Mouse (Mus musculus) forebrain, embryonic 11.5 days (tissue): ENCODE measurements around the gene Rnf212b. TPM values are rescaled to one million over a fixed set of nuclear protein-coding genes. Genes with fewer than 3 reads are reported as not detected.
"Not testable (repeated sequence)": the region's sequence is repeated elsewhere in the genome, so short reads cannot be mapped to it uniquely, and the experiment has no call there.

ENCODE experiments used
- ATAC-seq: fragments of 200-750 bp; cut with Nextera tagmentation; replicated peaks from 2 replicates; pipeline ENCODE4 v1.8.0; 2017; ENCODE audit warnings: moderate TSS enrichment; ENCODE audit not compliant: low FRiP score
- DNase-seq: peaks from one replicate; pipeline ENCODE4 v3.0.0-alpha.2; 2017; ENCODE audit warnings: low spot score
- H3K27ac ChIP-seq: fragments of 300-500 bp; sonication (generic); 2 replicates; pipeline ENCODE4 v1.5.1; 2014; ENCODE audit warnings: low read depth, low read length
- H3K27me3 ChIP-seq: fragments of 300-500 bp; sonication (generic); 2 replicates; pipeline ENCODE4 v1.6.1; 2014; ENCODE audit warnings: mild to moderate bottlenecking, low read length, mixed read lengths; ENCODE audit not compliant: control insufficient read depth, insufficient read depth
- H3K36me3 ChIP-seq: fragments of 300-500 bp; sonication (generic); 2 replicates; pipeline ENCODE4 v1.6.1; 2014; ENCODE audit warnings: mild to moderate bottlenecking, low read length, moderate library complexity, mixed read lengths; ENCODE audit not compliant: control insufficient read depth, insufficient read depth
- H3K4me1 ChIP-seq: fragments of 300-500 bp; sonication (generic); replicated peaks from 2 replicates; pipeline ENCODE4 v1.6.1; 2014; ENCODE audit warnings: low read length, mixed read lengths; ENCODE audit not compliant: control insufficient read depth, insufficient read depth
- H3K4me2 ChIP-seq: fragments of 300-500 bp; sonication (generic); 2 replicates; pipeline ENCODE4 v1.6.1; 2014; ENCODE audit warnings: low read depth, mild to moderate bottlenecking, low read length, moderate library complexity, mixed read lengths; ENCODE audit not compliant: severe bottlenecking
- H3K4me3 ChIP-seq: fragments of 300-500 bp; sonication (generic); 2 replicates; pipeline ENCODE4 v1.5.1; 2014; ENCODE audit warnings: low read depth, low read length
- H3K9ac ChIP-seq: fragments of 300-500 bp; sonication (generic); 2 replicates; pipeline ENCODE4 v1.6.1; 2014; ENCODE audit warnings: low read length
- H3K9me3 ChIP-seq: fragments of 300-500 bp; sonication (generic); 2 replicates; pipeline ENCODE4 v1.6.1; 2016; ENCODE audit warnings: low read length, mixed read lengths; ENCODE audit not compliant: control insufficient read depth
- WGBS: fragments of 180-500 bp; shearing (Covaris S2); extraction: QIAGEN DNeasy Blood & Tissue Kit; methylation state at CpG from one replicate; pipeline ENCODE4 v1.1.7; 2014; 5-methylcytosine and 5-hydroxymethylcytosine counted together
- polyA plus RNA-seq: library from polyadenylated mRNA; unstranded; fragments of >200 nt; fragmentation: Nextera tagmentation; extraction: Ambion mirVana; gene quantifications from 2 replicates; pipeline ENCODE4 v1.2.1, GENCODE M21; 2014

Rnf212b gene
- polyA plus RNA-seq, result not detected in 2 replicates

DNA sequence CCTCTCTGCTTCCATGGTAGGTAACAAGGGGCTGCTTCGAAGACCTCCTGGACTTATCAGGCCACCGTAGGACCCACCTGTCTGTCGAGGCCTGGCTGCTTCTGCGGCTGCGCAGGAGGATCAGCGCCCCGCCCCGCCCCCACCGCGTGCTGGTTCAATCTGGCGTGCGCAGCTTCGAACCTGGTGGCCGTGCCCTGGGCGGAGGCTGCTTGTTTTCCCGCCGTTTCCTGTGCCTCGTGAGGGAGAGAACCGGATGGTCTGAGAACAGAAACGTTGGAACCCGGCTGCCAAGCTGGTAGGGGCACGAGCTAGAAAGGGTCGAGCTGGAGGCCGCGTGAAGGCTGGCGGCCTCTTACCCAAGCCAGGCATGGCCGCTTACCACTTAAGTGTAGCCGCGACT, at the start of gene Rnf212b:
Gene Rnf212b (plus strand): TSS at position 151 of the 400 bp plus-strand sequence.
- Histone ChIP-seq H3K4me3 (no peak within 1 kb of the TSS), H3K27me3 (no peaks in the 10 kb centered on the region), H3K9ac (no peak within 1 kb of the TSS), H3K4me2 (no peak within 1 kb of the TSS), H3K9me3 (no peaks in the 10 kb centered on the region), H3K27ac (no peak within 1 kb of the TSS), H3K4me1 (no peaks in the 10 kb centered on the region), H3K36me3 (no peaks in the 10 kb centered on the region)
- WGBS, result 89% methylated on average over 29 of the region's 29 CpGs
- DNase-seq (no peak), ATAC-seq (no peak)

DNA sequence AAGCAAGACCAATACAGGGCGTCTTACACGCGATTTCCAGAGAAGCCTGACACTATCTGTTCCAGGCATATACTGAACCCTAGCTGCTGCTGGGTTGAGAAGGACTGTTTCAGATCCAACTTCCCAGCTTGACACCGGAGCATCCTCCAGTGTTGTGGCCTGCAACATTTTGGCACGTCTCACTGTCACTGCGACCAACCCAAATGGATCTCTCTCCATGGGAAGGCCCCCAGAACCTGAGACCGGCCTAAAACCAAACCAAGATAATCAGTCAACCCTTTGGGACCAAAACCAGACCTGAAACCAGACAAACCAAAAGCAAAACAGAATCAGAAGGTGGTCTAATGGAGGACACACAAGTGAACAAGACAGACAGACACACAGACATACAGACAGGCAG, 47.0 kb upstream of the Rnf212b start:
- H3K4me2 ChIP-seq, H3K9ac ChIP-seq, H3K4me3 ChIP-seq, H3K36me3 ChIP-seq, H3K27me3 ChIP-seq, H3K9me3 ChIP-seq, ATAC-seq, DNase-seq, H3K4me1 ChIP-seq, H3K27ac ChIP-seq: not testable (repeated sequence)
- 96% methylated on average over 4 of the region's 7 CpGs for WGBS

GRCm38 (mm10) chr14:54768314-54769067, 45.5 kb upstream of the Rnf212b start:
- ATAC-seq, result no peak
- H3K4me2 ChIP-seq, result no peak overlapping the region
- no peaks in the 10 kb centered on the region for H3K36me3 ChIP-seq
- no peaks in the 10 kb centered on the region for H3K4me1 ChIP-seq
- no peaks in the 10 kb centered on the region for H3K27me3 ChIP-seq
- WGBS, result 89% methylated on average over 10 of the region's 10 CpGs
- H3K27ac ChIP-seq, result no peak overlapping the region
- H3K9ac ChIP-seq, result no peak overlapping the region
- no peak for DNase-seq
- no peaks in the 10 kb centered on the region for H3K9me3 ChIP-seq
- H3K4me3 ChIP-seq, result no peak overlapping the region

DNA sequence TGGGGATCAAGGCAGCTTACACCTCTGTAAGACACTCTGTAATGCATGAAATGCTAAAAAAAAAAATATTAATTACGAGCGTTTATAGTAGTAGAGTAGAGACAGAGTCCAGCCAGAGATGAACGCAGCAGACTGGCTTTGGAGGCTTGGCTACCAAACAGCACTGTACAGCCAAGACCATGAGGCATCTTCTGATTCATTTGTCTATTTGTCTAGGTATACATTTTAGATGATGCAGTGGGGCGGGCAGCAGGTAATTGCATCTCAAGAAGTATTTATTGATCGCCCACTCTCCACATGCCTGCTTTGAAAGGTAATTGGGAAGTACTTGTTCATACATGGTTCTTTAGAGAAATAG, 44.9 kb upstream of the Rnf212b start:
- ATAC-seq, result no peak
- DNase-seq, result no peak
- H3K36me3 ChIP-seq, result no peaks in the 10 kb centered on the region
- no peak overlapping the region for H3K27ac ChIP-seq
- WGBS, result 93% methylated on average over 5 of the region's 5 CpGs
- H3K4me2 ChIP-seq, result no peak overlapping the region
- H3K4me1 ChIP-seq, result no peaks in the 10 kb centered on the region
- H3K27me3 ChIP-seq, result no peaks in the 10 kb centered on the region
- no peaks in the 10 kb centered on the region for H3K9me3 ChIP-seq
- no peak overlapping the region for H3K4me3 ChIP-seq
- H3K9ac ChIP-seq, result no peak overlapping the region

- H3K4me3 ChIP-seq, result no peak overlapping the region
- H3K36me3 ChIP-seq, result no peaks in the 10 kb centered on the region
- no peak overlapping the region for H3K9ac ChIP-seq
- H3K4me2 ChIP-seq, result no peak overlapping the region
- H3K4me1 ChIP-seq, result no peaks in the 10 kb centered on the region
- no peak for DNase-seq
- H3K27ac ChIP-seq, result no peak overlapping the region
- no peaks in the 10 kb centered on the region for H3K27me3 ChIP-seq
- H3K9me3 ChIP-seq, result no peaks in the 10 kb centered on the region
- no peak for ATAC-seq
- 93% methylated on average over 5 of the region's 5 CpGs for WGBS
Measured at GRCm38 (mm10) chr14:54770373-54770772, 43.6 kb upstream of the Rnf212b start.

DNA sequence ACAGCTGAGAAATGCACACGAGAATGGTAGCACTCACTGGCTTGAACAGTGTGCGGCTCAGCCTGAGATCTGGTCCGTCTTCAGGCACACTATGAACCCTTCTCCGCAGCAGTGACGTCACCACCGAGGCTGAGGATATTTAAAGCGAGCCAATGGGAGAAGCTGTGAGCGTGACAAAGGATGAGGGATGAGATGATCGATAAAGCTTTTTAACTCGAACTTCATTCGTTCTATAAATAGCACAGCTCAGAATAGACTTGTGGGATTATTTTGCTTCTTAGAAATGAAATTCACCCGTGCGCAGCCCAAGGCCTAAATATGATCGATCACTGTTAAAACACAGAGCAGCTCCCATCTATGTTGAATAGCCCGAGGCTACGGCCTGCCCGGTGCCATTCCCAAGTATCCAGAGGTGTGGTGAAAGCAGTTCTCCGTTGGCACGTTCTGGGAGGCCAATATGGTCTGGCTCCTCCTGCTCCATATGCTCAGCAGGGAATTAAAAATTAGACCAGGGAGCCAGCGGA, 41.5 kb upstream of the Rnf212b start:
- no peak for DNase-seq
- no peak overlapping the region for H3K9ac ChIP-seq
- ATAC-seq, result no peak
- no peak overlapping the region for H3K27ac ChIP-seq
- H3K4me1 ChIP-seq, result no peaks in the 10 kb centered on the region
- no peak overlapping the region for H3K4me3 ChIP-seq
- WGBS, result 85% methylated on average over 20 of the region's 20 CpGs
- H3K27me3 ChIP-seq, result no peaks in the 10 kb centered on the region
- H3K9me3 ChIP-seq, result no peaks in the 10 kb centered on the region
- H3K36me3 ChIP-seq, result no peaks in the 10 kb centered on the region
- H3K4me2 ChIP-seq, result no peak overlapping the region

GRCm38 (mm10) chr14:54775534-54776041, 38.4 kb upstream of the Rnf212b start:
- DNase-seq (no peak), ATAC-seq (no peak)
- WGBS, result 91% methylated on average over 7 of the region's 7 CpGs
- Histone ChIP-seq H3K9me3 (no peaks in the 10 kb centered on the region), H3K4me2 (no peak overlapping the region), H3K27ac (no peak overlapping the region), H3K4me3 (no peak overlapping the region), H3K36me3 (no peaks in the 10 kb centered on the region), H3K9ac (no peak overlapping the region), H3K4me1 (no peaks in the 10 kb centered on the region), H3K27me3 (peaks cover 8% of the 10 kb centered on the region; the same call in 1 of the 2 replicates)

DNA sequence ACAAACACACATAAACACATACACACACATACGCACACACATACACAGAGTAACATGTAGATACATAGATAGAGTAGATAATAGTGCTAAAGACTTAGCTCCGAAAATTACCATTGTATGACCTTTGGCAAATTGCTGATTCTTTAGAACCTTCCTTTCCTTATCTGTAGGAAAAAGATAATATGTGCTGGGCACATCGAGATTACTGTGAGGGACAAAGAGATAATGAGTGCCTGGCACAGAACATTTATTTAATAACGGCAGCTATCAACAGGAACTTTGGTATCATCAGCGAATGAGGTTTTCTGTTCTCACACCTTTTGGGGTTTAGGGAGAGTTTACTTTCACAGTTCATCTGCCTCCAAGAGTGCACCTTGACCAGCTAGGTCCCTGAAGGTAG, 37.2 kb upstream of the Rnf212b start:
- Histone ChIP-seq H3K27ac (no peak overlapping the region), H3K36me3 (no peaks in the 10 kb centered on the region), H3K9me3 (no peaks in the 10 kb centered on the region), H3K4me3 (no peak overlapping the region), H3K27me3 (peaks cover 11% of the 10 kb centered on the region; the same call in 1 of the 2 replicates), H3K4me2 (no peak overlapping the region), H3K4me1 (no peaks in the 10 kb centered on the region), H3K9ac (no peak overlapping the region)
- ATAC-seq, result no peak
- WGBS, result 93% methylated on average over 5 of the region's 5 CpGs
- DNase-seq, result no peak

DNA sequence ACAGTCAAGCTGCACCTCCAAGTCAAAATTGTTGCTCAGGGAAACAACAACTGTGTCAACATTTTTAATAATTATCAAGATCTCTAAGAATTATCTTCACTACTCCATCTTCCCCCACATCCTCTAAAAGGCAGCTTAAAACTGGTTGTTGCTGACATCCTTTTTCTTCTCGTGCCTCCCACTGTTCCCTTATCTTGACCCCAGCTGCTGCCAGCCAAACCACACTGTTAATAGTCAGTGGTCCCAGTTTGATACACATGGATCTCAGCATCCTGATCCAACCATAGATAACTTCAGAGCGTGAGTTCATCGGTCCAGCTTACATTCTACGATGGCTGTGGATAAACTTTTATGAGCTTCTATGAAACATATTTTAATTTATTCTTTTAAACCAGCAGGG, 36.0 kb upstream of the Rnf212b start:
- Histone ChIP-seq H3K9me3 (no peaks in the 10 kb centered on the region), H3K9ac (no peak overlapping the region), H3K4me1 (no peaks in the 10 kb centered on the region), H3K4me3 (no peak overlapping the region), H3K4me2 (no peak overlapping the region), H3K36me3 (no peaks in the 10 kb centered on the region), H3K27ac (no peak overlapping the region), H3K27me3 (peaks cover 16% of the 10 kb centered on the region; the same call in 1 of the 2 replicates)
- 84% methylated on average over 4 of the region's 4 CpGs for WGBS
- DNase-seq (no peak), ATAC-seq (no peak)
